Mouse (Mus musculus) hematopoietic stem cell, adult 5-6 weeks (primary cell): Measurements from ENCODE around the gene Gm9732. TPM values are rescaled to one million over a fixed set of nuclear protein-coding genes. Genes with fewer than 3 reads are reported as not detected.
"Not testable (repeated sequence)": the region's sequence is repeated elsewhere in the genome, so short reads cannot be mapped to it uniquely, and the experiment has no call there.

Experiments used
- ATAC-seq, 2 experiments: fragments of 125-278 bp in 1 of 2; replicated peaks in 1 of 2; 2 replicates each; pipeline ENCODE4 v1.8.0; 2016 to 2017; ENCODE audit warnings: inconsistent platforms in 2 of 2, mild to moderate bottlenecking in 2 of 2, moderate number of reproducible peaks in 2 of 2, low read depth in 1 of 2, moderate TSS enrichment in 1 of 2; ENCODE audit not compliant: low FRiP score in 2 of 2, poor library complexity in 2 of 2, severe bottlenecking in 2 of 2, insufficient read depth in 1 of 2, low TSS enrichment in 1 of 2
- total RNA-seq: library from RNA; stranded (forward); fragments of 172-1452, 232-1000 nt; gene quantifications from 2 replicates; pipeline ENCODE4 v1.2.3, GENCODE M21; 2017

Gm9732 gene
- not detected in 2 replicates for total RNA-seq

DNA sequence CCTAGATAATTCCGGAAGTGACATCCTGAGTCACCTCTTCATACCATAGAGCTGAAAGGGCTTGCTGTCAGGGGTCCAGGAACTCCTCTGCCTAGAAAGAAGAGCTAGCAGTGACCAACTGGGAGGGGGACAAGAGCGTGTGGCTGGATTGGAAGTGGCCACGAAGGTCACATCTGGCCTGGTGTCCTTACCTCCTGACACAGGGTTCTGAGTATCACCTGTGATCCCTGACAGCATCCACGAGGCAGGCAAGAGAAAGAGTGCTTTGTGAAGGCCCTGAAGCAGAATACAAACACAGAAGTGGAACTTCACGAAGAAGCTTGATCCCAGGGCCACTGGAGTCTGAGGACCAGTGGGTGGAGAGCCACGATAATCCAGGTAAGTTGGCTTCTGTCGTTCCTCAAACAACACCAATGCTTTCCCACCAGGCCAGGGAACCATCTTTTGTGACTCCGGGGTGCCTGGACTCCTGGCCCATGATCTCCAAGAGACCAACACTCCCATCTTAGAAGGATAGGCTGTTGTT is at the start of gene Gm9732:
Gm9732 (plus strand) TSS at position 51 of the 526 bp plus-strand sequence.
- ATAC-seq: not testable (repeated sequence)

- not testable (repeated sequence) for ATAC-seq
These were observed 39.6 kb upstream of the Gm9732 start, which contains the start of gene Gm8122 for GRCm38 (mm10) chr14:43235204-43235603. TSS of gene Gm8122 (minus strand) at chr14:43235304.

DNA sequence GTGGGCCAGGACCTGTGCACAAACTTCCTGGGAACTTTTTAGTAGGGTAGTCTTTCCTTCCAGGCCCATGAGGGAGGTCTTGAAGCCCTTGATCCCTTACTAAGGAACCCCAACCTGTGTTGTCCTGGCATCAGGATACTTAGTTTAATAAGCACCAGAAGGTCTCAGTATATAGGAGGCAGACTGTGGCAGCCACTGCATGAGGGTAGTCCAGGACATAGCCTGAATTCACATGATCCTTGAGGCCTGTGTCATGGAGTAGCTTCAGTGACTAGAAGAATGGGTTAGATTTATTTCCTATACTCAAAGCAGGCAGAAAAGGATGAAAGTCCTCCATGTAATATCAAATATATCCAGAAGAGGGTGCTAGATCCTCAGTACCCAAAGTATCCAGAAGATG is 37.1 kb upstream of the Gm9732 start:
- not testable (repeated sequence) for ATAC-seq

DNA sequence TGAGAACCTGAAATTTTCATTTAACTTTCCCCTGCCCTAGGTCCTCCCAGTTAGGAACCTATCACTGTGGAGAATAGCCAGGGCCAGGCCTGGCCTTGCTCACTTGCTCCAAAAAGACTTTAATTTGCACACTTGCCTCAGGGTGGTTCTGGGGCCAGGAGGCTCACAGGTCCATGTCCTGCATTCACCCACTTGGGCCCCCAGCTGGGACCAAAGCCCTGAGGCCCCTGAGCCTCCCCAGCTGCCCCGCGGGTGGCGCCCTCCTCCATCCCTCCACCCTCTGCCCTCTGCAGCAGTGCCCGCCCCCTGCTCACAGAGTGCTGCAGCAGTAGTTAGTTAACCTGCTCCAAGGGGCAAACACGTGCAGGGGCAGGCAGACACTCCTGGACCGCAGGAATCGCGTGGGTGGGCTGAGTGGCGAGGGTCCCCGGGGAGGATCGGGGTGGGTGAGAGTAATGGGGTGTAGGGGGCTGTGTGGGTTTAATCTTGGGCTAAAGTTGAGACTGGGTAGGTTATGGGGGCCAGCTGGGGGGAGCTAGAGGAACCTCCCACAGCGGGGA is 25.1 kb upstream of the Gm9732 start:
- not testable (repeated sequence) for ATAC-seq

GRCm38 (mm10) chr14:43250549-43251253 is 24.1 kb upstream of the Gm9732 start:
- not testable (repeated sequence) for ATAC-seq

- ATAC-seq: not testable (repeated sequence)
These were observed 18.3 kb upstream of the Gm9732 start for GRCm38 (mm10) chr14:43256511-43256910.

- ATAC-seq: not testable (repeated sequence)
These were observed 16.5 kb upstream of the Gm9732 start, which contains the start of gene Gm8126 for GRCm38 (mm10) chr14:43258349-43258748. TSS of gene Gm8126 (plus strand) at chr14:43258649.

GRCm38 (mm10) chr14:43263421-43263820 is 11.4 kb upstream of the Gm9732 start:
- not testable (repeated sequence) for ATAC-seq

DNA sequence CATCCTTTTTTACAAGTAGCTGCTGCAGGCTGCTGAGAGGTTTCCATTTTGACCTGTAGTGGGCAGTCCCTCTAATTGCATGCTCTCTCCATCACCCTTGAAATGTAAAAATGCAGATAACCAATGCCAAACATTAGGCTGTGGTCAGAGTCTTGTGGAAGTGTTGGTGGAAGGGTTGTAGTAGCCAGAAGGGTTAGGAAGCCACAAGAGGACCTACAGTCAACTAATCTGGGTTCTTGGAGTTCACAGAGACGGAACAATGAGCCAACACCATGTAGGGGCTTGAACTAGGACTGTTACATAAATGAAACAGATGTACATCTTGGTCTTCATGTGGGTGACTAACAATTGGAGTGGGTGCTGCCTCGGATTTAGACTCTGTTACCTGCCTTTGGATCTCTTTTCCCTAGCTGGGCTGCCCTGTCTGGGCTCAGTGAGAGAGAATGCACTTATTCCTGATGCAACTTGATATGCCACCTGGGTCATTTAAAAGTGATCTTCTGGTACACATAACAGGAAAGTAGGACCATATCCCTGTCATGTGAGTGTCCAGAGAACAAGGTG is 6.2 kb upstream of the Gm9732 start:
- ATAC-seq: not testable (repeated sequence)

DNA sequence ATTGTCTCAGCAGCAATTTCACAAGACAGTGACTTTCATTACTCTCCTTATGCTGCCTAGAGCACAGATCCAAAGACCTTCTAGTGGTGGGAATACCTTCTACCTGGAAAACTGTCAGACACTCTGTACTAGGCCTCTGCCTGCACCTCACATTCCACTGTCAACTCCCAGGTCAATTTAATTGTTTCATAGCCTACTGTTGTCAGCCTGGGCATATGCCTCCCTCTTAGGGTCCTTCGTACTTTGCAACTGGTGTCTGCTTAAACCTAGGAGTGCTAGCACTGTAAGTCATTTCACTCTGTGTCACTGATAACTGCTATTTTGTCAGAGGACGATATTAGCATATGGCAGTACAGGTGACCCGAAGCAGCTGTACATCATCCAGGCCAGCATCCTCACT is 5.6 kb upstream of the Gm9732 start:
- ATAC-seq: not testable (repeated sequence)

DNA sequence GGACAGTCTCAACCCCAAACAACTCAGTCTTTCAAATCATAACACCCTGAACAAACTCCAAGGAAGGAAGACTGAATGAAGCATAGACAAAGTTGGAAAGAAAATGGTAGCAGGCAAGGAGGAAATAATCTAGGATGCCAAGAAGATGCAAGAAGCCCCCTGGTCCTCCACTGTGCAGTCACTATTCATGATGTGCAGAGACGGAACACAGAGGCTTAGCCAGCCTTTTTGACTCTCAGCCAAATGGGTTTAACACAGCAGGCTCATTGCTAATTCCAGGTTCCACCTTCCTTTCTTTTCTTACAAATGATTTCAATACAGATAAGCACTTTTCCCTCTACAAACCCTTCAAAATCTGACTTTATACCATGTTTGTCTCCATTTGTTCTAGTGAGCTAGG is 1.7 kb upstream of the Gm9732 start:
- not testable (repeated sequence) for ATAC-seq

GRCm38 (mm10) chr14:43275752-43276151 is 916 bp downstream of the Gm9732 start:
- not testable (repeated sequence) for ATAC-seq

- ATAC-seq: not testable (repeated sequence)
These were observed 2.6 kb downstream of the Gm9732 start for GRCm38 (mm10) chr14:43277468-43277867.

GRCm38 (mm10) chr14:43278146-43278545 is 3.3 kb downstream of the Gm9732 start:
- not testable (repeated sequence) for ATAC-seq

GRCm38 (mm10) chr14:43278681-43279080 is 3.8 kb downstream of the Gm9732 start:
- not testable (repeated sequence) for ATAC-seq

DNA sequence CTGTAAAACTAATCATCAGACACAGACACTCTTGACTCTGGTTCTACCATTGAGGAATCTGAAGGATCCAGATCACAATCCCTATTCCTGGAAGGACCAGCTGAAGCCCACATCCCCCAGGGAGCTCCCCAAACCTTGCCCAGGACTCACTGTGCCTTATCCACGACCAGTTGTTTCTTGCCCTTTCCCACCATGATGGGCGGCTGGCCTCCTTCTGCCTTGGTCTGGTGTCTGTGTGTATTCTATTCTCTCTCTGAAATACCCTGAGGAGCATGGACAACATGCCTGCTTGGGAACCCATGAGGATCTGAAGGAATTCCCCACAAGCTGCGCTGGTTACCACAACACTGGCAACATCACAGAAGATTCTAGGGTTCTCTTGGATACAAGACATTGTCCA is 18.7 kb downstream of the Gm9732 start, which contains the start of gene Gm8127:
Gm8127 (minus strand) TSS at position 330 of the 400 bp plus-strand sequence.
- not testable (repeated sequence) for ATAC-seq

DNA sequence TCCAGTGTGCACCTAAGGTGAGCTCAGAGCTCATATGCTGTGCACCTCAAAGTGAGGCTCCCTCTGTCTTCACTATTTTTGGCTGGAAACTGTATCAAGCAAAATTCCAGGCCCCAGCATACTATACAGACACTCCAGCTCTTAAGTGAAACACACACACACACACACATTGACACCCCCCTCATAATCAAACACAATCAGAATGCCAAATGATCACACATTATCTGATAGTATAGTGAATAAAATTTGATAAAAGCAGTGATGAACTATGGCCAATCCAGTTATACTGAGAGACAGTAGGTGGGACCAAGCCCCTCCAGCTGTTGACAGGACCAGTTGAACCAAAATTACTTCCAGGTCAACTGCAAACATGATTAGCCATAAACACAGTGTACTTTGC is 44.7 kb downstream of the Gm9732 start:
- ATAC-seq: not testable (repeated sequence)

DNA sequence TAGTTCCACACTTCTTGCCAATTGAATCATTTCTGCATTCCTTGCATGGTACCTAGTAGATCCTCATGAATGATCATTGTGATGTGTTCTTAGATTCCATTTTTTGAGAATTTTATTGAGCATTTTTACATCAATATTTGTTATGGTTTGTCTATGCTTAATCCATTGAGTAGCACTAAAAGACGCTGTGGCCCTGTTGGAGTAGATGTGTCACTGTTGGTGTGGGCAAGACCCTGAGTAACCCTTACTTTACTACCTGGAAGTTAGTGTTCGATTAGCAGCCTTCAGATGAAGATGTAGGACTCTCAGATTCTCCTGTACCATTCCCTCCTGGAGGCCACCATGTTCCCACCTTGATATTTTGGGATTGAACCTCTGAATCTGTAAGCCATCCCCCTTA is 53.8 kb downstream of the Gm9732 start:
- not testable (repeated sequence) for ATAC-seq
